Mouse (Mus musculus) heart, embryonic 12.5 days (tissue): ENCODE data around the gene Scnn1a. TPM values are rescaled to one million over a fixed set of nuclear protein-coding genes. Genes with fewer than 3 reads are reported as not detected.

ENCODE experiments used
- ATAC-seq: fragments of 200-750 bp; cut with Nextera tagmentation; 2 replicates; pipeline ENCODE4 v1.8.0; 2017; ENCODE audit warnings: moderate TSS enrichment, moderate library complexity; ENCODE audit not compliant: insufficient number of reproducible peaks, low FRiP score
- H3K27ac ChIP-seq: fragments of 300-500 bp; sonication (generic); 2 replicates; pipeline ENCODE4 v1.5.1; 2016; ENCODE audit warnings: mild to moderate bottlenecking, moderate library complexity; ENCODE audit not compliant: poor library complexity, severe bottlenecking
- H3K27me3 ChIP-seq: fragments of 300-500 bp; sonication (generic); replicated peaks from 2 replicates; pipeline ENCODE4 v1.6.1; 2016; ENCODE audit warnings: mild to moderate bottlenecking, moderate library complexity
- H3K36me3 ChIP-seq: fragments of 300-500 bp; sonication (generic); 2 replicates; pipeline ENCODE4 v1.6.1; 2016; ENCODE audit warnings: mild to moderate bottlenecking, moderate library complexity
- H3K4me1 ChIP-seq: fragments of 300-500 bp; sonication (generic); replicated peaks from 2 replicates; pipeline ENCODE4 v1.6.1; 2016; ENCODE audit warnings: mild to moderate bottlenecking
- H3K4me2 ChIP-seq: fragments of 300-500 bp; sonication (generic); 2 replicates; pipeline ENCODE4 v1.6.1; 2016; ENCODE audit warnings: mild to moderate bottlenecking, moderate library complexity
- H3K4me3 ChIP-seq: fragments of 300-500 bp; sonication (generic); 2 replicates; pipeline ENCODE4 v1.5.1; 2016; ENCODE audit warnings: mild to moderate bottlenecking
- H3K9ac ChIP-seq: fragments of 300-500 bp; sonication (generic); 2 replicates; pipeline ENCODE4 v1.6.1; 2016; ENCODE audit warnings: mild to moderate bottlenecking, moderate library complexity
- H3K9me3 ChIP-seq: fragments of 300-500 bp; sonication (generic); replicated peaks from 2 replicates; pipeline ENCODE4 v1.6.1; 2016; ENCODE audit warnings: mild to moderate bottlenecking, moderate library complexity
- WGBS: fragments of 180-500 bp; shearing (Covaris S2); methylation state at CpG from one replicate; pipeline ENCODE4 v1.1.7; 2016; 5-methylcytosine and 5-hydroxymethylcytosine counted together
- polyA plus RNA-seq: library from polyadenylated mRNA; unstranded; fragments of >200 nt; fragmentation: Nextera tagmentation; extraction: Ambion mirVana; gene quantifications from 2 replicates; pipeline ENCODE4 v1.2.1, GENCODE M21; 2016

Gene Scnn1a
- polyA plus RNA-seq, 1 experiment from 2014 or later: 0.70 TPM

- Histone ChIP-seq H3K36me3 (peaks cover 51% of the 10 kb centered on the region), H3K27ac (no peak overlapping the region), H3K4me3 (no peak overlapping the region), H3K9me3 (peaks cover 14% of the 10 kb centered on the region), H3K27me3 (no peaks in the 10 kb centered on the region), H3K4me2 (no peak overlapping the region), H3K9ac (no peak overlapping the region), H3K4me1 (peaks cover 31% of the 10 kb centered on the region)
- WGBS: 47% methylated on average over 5 of the region's 5 CpGs
- ATAC-seq: no peak
These were observed 11.1 kb upstream of the Scnn1a start for GRCm38 (mm10) chr6:125309406-125309805.

- H3K4me1 ChIP-seq: peaks cover 36% of the 10 kb centered on the region
- 73% methylated on average over 9 of the region's 9 CpGs for WGBS
- H3K36me3 ChIP-seq: peaks cover 39% of the 10 kb centered on the region
- no peaks in the 10 kb centered on the region for H3K9me3 ChIP-seq
- H3K27me3 ChIP-seq: no peaks in the 10 kb centered on the region
- no peak overlapping the region for H3K27ac ChIP-seq
- ATAC-seq: no peak
- H3K4me2 ChIP-seq: peak overlapping the region; percentile 81
- peak overlapping the region; percentile 92 for H3K9ac ChIP-seq
- H3K4me3 ChIP-seq: peak overlapping the region; percentile 66
These were observed 8.3 kb upstream of the Scnn1a start for GRCm38 (mm10) chr6:125312171-125312570.

GRCm38 (mm10) chr6:125312581-125313355, 7.7 kb upstream of the Scnn1a start:
- Histone ChIP-seq H3K4me2 (peak overlapping the region; percentile 81), H3K36me3 (peaks cover 34% of the 10 kb centered on the region), H3K9me3 (no peaks in the 10 kb centered on the region), H3K4me1 (peaks cover 40% of the 10 kb centered on the region), H3K27me3 (no peaks in the 10 kb centered on the region), H3K4me3 (peak overlapping the region; percentile 66), H3K9ac (peak overlapping the region; percentile 92), H3K27ac (peak overlapping the region; percentile 62)
- ATAC-seq: 0 out of 2 replicates have a peak, but pooled peaks have one; percentile 6
- WGBS: 47% methylated on average over 22 of the region's 22 CpGs

- Histone ChIP-seq H3K4me3 (peak within 1 kb of the TSS; percentile 66), H3K9me3 (no peaks in the 10 kb centered on the region), H3K4me1 (peaks cover 40% of the 10 kb centered on the region), H3K4me2 (peak within 1 kb of the TSS; percentile 81), H3K27ac (peak within 1 kb of the TSS; percentile 62), H3K36me3 (peaks cover 25% of the 10 kb centered on the region), H3K27me3 (peaks cover 4% of the 10 kb centered on the region), H3K9ac (peak within 1 kb of the TSS; percentile 92)
- ATAC-seq: peak; percentile 91
- under 1% methylated on average over 40 of the region's 46 CpGs for WGBS
These were observed 6.8 kb upstream of the Scnn1a start, which contains the start of gene Ltbr for GRCm38 (mm10) chr6:125313546-125314230. Gene Ltbr, minus strand, starts transcription at chr6:125313885.

GRCm38 (mm10) chr6:125314231-125314563, 6.3 kb upstream of the Scnn1a start:
- 64% methylated on average over 7 of the region's 7 CpGs for WGBS
- Histone ChIP-seq H3K9me3 (no peaks in the 10 kb centered on the region), H3K36me3 (peaks cover 20% of the 10 kb centered on the region), H3K4me2 (peak overlapping the region; percentile 81), H3K9ac (peak overlapping the region; percentile 92), H3K27me3 (peaks cover 9% of the 10 kb centered on the region), H3K4me1 (peaks cover 35% of the 10 kb centered on the region), H3K27ac (0 out of 2 replicates have a peak overlapping the region, but pooled peaks have one; percentile 62), H3K4me3 (peak overlapping the region; percentile 66)
- peak; percentile 38; the same call in 1 of the 2 replicates for ATAC-seq

GRCm38 (mm10) chr6:125314746-125315145, 5.7 kb upstream of the Scnn1a start:
- ATAC-seq: no peak
- Histone ChIP-seq H3K27ac (no peak overlapping the region), H3K9ac (peak overlapping the region; percentile 92; the same call in 1 of the 2 replicates), H3K4me1 (peaks cover 30% of the 10 kb centered on the region), H3K4me3 (no peak overlapping the region), H3K27me3 (peaks cover 15% of the 10 kb centered on the region), H3K36me3 (peaks cover 15% of the 10 kb centered on the region), H3K4me2 (peak overlapping the region; percentile 81; the same call in 1 of the 2 replicates), H3K9me3 (no peaks in the 10 kb centered on the region)
- 78% methylated on average over 6 of the region's 6 CpGs for WGBS

GRCm38 (mm10) chr6:125317077-125317476, 3.4 kb upstream of the Scnn1a start:
- peaks cover 38% of the 10 kb centered on the region for H3K27me3 ChIP-seq
- no peaks in the 10 kb centered on the region for H3K9me3 ChIP-seq
- 39% methylated on average over 7 of the region's 7 CpGs for whole genome bisulfite sequencing
- H3K4me1 ChIP-seq: peaks cover 23% of the 10 kb centered on the region
- H3K4me2 ChIP-seq: no peak overlapping the region
- peaks cover 1% of the 10 kb centered on the region for H3K36me3 ChIP-seq
- no peak for ATAC-seq
- H3K4me3 ChIP-seq: no peak overlapping the region
- no peak overlapping the region for H3K27ac ChIP-seq
- H3K9ac ChIP-seq: no peak overlapping the region

- no peak for ATAC-seq
These were observed 1.2 kb upstream of the Scnn1a start for GRCm38 (mm10) chr6:125318981-125319918.

GRCm38 (mm10) chr6:125319919-125320296, 551 bp upstream of the Scnn1a start:
- no peak overlapping the region for H3K4me2 ChIP-seq
- H3K36me3 ChIP-seq: no peaks in the 10 kb centered on the region
- no peaks in the 10 kb centered on the region for H3K9me3 ChIP-seq
- no peak for ATAC-seq
- no peak overlapping the region for H3K27ac ChIP-seq
- no peak overlapping the region for H3K4me3 ChIP-seq
- no peak overlapping the region for H3K9ac ChIP-seq
- peaks cover 6% of the 10 kb centered on the region; the same call in 1 of the 2 replicates for H3K4me1 ChIP-seq
- peaks cover 62% of the 10 kb centered on the region for H3K27me3 ChIP-seq

More at GRCm38 (mm10) chr6:125318981-125319918, 1.2 kb upstream of the Scnn1a start:
- WGBS: 60% methylated on average over 15 of the region's 15 CpGs
- Histone ChIP-seq H3K4me1 (peaks cover 10% of the 10 kb centered on the region), H3K4me2 (no peak overlapping the region), H3K4me3 (no peak overlapping the region), H3K27ac (no peak overlapping the region), H3K27me3 (peaks cover 56% of the 10 kb centered on the region), H3K9ac (no peak overlapping the region), H3K36me3 (no peaks in the 10 kb centered on the region), H3K9me3 (no peaks in the 10 kb centered on the region)

GRCm38 (mm10) chr6:125321114-125321855, 826 bp downstream of the Scnn1a start:
- H3K4me2 ChIP-seq: peak overlapping the region; percentile 29
- H3K4me3 ChIP-seq: no peak overlapping the region
- H3K36me3 ChIP-seq: no peaks in the 10 kb centered on the region
- H3K4me1 ChIP-seq: peaks cover 12% of the 10 kb centered on the region
- H3K27ac ChIP-seq: no peak overlapping the region
- no peaks in the 10 kb centered on the region for H3K9me3 ChIP-seq
- no peak for ATAC-seq
- H3K27me3 ChIP-seq: peaks cover 62% of the 10 kb centered on the region
- 6% methylated on average over 26 of the region's 26 CpGs for WGBS
- H3K9ac ChIP-seq: no peak overlapping the region
